Mouse (Mus musculus): ENCODE measurements around the gene Lhx8. TPM values are rescaled to one million over a fixed set of nuclear protein-coding genes. Genes with fewer than 3 reads are reported as not detected.
A peak's percentile ranks its signal among the peaks of the same experiment; 100 is the strongest.

Gene Lhx8
- total RNA-seq, 4 experiments from 2014 or later: not detected

- no peak for DNase-seq (ENCODE audit: low spot score)
These were observed 3.2 kb downstream of the Lhx8 start for GRCm38 (mm10) chr3:154327110-154327882.

GRCm38 (mm10) chr3:154321921-154322574 lies 8.4 kb downstream of the Lhx8 start:
- DNase-seq (ENCODE audit: low spot score): no peak

DNA sequence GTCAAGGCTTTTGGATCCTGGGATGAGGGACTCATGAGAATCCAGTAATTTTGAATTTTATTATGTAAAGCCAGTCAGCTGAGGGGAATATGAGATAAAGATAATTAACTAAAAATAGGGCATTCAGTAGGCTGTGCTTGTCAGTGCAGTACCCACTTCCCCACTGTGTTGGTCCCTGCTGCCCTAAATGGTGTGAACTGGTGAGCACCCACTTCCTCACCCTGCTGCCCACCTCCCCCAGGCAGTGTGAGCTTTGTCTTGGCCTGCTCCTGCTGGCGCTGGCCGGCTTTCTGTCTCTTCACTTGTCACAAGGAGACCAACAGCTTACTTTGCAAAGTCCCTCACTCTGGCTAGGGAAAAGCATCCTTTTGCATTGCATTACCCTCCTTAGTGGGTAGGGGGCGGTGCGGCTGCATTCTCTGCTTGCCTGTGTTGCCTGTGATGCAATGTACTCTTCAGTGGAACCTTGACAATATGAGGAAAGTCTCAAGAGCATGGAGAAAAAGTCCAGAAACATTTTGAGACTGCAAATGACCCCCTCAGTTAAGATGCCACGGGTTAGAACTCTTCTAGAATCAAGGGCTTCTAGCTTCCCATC lies 12.7 kb downstream of the Lhx8 start:
- DNase-seq (ENCODE audit: low spot score): no peak

DNA sequence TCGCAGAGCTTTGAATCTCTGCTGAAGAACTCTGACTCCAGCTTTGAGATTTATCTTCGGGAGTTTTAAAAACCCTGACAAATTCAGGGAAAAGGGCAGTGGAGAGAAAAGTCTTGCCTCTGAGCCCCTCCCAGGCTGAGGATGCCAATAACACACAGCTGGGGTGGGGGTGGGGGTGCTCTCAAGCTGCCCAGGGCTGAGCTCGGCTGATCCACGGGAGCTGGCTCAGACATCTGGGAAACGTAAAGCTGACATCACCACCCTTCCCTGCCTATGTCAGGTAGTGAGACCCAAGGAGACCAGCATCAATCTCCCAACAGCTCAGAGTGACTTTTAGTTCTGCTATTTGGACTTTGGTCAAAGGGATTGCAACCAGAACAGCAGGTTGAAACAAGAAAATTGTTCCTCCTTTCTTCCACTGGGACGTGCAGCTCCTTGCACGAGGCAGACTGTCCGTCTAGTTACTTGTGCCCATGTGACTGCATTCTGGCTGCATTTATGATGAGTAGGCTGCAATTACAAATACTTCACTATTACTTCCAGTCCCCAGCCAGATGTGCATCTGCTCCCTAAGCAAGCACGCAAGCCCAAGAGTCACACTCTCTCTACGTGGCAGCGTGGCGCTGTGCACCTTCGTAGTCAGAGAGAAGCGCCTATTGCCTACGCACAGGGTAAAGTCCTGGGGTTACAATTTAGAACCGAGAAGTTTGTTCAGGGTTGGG lies 25.1 kb downstream of the Lhx8 start:
- DNase-seq (ENCODE audit: low spot score): no peak

- no peak for DNase-seq (ENCODE audit: low spot score)
These were observed 29.4 kb downstream of the Lhx8 start for GRCm38 (mm10) chr3:154301102-154301501.

DNA sequence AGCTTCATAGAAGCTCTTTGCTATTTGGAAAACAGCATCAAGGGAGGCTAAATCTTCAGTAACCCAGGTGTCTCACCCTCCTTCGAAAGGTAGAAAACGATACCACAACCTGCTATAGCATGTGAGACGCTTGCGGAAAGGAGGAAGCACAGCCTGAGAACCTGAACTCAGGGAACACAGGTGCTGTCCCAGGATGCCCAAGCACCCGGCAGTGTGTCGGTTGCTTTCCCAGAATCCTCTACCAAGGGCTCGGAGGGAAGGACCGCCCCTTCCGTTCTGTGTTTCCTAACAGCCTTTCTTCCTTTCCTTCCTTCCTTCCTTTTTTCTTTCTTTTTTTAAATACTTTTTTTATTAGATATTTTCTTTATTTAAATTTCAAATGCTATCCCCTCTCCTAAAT lies 30.5 kb downstream of the Lhx8 start:
- DNase-seq (ENCODE audit: low spot score): no peak

- DNase-seq (ENCODE audit: low spot score): no peak
These were observed 32.0 kb downstream of the Lhx8 start for GRCm38 (mm10) chr3:154298490-154298889.

GRCm38 (mm10) chr3:154297499-154297898 lies 33.0 kb downstream of the Lhx8 start:
- DNase-seq (ENCODE audit: low spot score): no peak

DNA sequence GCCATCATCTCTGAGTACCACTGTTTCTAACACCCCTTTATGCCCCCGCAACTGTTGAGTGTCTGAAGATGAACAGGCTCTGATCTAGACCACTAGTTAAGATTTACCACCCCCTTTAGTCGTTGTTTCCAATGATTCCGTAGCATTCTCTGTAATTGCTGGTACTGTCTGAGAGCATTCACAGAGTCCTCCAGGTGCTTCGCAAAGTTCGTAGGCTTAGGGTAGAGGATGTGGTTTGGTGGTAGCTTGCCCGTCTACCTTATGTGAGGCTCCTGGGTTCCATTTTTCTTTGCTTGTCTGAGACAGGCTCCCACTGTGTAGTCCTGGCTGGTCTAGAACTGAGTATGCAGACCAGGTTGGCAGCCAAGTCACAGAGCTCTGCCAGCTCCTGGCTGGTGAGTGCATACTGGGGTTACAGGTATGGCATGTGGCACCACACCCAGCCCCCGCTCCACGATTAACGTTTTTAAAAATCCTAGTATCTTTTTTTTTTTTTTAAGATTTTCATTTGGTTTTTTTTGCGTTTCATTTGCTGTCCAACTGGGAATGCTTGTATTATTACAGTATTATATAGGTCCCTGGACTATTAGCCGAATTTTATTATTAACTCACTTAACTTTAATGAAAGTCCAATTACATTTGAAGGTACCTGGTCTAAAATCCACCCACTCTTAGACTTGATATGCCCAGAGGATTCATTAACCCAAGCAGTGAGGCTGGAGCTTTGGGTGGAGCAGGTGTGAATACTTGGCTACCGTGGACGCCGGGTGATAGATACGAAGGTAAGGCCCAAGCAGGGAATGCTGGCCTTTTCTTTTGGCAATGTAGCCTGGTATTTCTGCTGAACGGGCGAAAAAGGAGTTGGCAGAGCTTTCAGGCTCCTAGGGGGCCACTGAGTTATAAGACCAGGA lies 35.3 kb downstream of the Lhx8 start:
- no peak for DNase-seq (ENCODE audit: low spot score)

DNA sequence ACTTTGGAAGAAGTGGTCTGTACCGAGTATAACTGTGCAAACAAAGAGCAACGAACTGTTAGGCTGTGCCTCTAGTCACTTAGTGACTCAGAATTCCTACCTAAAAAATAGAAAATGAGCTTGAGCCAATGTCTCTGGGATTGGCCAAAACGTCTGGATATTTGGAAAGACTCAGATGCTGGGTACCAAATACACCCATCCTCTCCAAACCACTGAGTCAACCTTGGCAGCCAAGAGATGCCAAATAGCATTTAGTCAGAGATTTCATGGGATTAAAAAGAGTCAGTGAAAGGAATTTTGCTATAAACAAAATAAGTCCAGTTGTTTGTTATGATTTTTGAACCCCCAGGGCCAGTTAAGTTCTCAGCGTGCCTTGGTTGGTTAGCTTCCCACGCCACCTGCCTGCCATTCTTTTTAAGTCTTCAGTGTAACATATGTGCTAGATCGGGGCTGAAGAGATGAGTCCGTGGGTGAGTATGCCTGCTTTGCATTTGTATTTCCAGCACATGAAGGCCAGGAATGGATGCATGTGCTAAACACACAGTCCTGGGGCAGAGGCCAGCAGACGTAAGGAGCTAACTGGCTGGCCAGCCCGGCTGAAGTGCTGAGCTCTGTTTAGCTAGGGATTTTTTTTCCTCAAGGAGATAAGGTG lies 36.5 kb downstream of the Lhx8 start:
- no peak for DNase-seq (ENCODE audit: low spot score)

DNA sequence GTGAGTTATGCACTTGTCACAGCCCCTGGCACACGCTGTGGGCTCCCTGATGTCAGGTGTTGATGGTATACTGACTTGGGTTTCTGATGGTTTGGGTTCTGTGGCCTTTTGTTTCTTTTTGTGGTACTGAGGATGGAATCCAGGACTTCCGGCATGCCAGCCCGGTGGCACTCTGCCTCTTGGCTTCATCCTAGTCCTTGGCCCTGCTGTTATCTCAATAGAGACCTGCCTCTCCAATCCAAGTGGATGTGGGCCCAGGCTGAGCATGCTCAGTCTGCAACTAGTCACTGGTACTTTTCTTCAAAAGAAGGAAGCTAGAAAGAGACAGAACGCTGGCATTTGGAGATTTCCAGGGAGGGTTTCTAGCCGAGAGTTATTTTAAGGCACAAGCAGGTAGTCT lies 38.3 kb downstream of the Lhx8 start:
- DNase-seq (ENCODE audit: low spot score): no peak

GRCm38 (mm10) chr3:154290351-154290750 lies 40.1 kb downstream of the Lhx8 start:
- no peak for DNase-seq (ENCODE audit: low spot score)

- DNase-seq (ENCODE audit: low spot score): no peak
These were observed 41.9 kb downstream of the Lhx8 start for GRCm38 (mm10) chr3:154288429-154289069.

GRCm38 (mm10) chr3:154287217-154287616 lies 43.2 kb downstream of the Lhx8 start:
- no peak for DNase-seq (ENCODE audit: low spot score)

DNA sequence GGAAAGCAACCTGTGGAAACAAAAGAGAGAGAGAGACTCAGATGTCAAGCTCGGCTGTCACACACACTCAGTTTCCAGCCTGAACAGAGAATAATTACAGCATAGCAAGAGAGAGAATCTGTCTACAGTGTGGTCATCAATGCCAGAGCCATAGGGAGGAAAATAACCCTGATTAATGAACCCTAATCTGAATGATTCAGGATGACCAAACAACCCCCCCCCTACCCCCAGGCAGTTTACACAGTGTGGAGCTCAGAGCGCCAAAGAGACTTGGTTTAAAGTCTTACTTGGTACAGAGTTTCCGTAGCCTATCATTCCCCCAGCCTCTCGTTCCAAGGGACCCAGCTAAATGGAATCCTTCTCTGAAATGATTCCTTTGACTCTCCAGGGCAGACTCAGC lies 45.1 kb downstream of the Lhx8 start:
- DNase-seq (ENCODE audit: low spot score): no peak

- DNase-seq (ENCODE audit: low spot score): no peak
These were observed 46.2 kb downstream of the Lhx8 start for GRCm38 (mm10) chr3:154284260-154284659.

DNA sequence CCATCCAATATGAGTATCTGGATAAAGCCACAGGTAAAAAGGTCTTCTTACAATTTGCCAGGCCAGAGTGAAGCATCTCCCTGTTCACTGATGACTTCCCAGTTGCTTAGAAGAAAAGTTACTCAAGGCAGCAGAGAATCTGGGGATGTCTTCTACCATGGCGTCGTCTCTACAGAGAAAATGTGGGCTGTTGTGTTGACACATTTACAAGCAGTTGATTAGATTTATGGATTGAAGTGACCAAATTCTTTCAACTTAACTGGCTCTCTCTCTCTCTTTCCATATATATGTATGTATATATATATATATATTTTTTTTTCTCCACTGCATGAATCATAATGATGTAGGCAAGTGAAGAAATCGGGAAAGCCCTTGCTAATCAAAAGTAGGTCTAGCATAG lies 55.8 kb downstream of the Lhx8 start:
- DNase-seq (ENCODE audit: low spot score): no peak

GRCm38 (mm10) chr3:154269757-154270366 lies 60.6 kb downstream of the Lhx8 start:
- peak; percentile 40 for DNase-seq (ENCODE audit: low spot score)

- DNase-seq (ENCODE audit: low spot score): no peak
These were observed 62.1 kb downstream of the Lhx8 start for GRCm38 (mm10) chr3:154268313-154268712.

DNA sequence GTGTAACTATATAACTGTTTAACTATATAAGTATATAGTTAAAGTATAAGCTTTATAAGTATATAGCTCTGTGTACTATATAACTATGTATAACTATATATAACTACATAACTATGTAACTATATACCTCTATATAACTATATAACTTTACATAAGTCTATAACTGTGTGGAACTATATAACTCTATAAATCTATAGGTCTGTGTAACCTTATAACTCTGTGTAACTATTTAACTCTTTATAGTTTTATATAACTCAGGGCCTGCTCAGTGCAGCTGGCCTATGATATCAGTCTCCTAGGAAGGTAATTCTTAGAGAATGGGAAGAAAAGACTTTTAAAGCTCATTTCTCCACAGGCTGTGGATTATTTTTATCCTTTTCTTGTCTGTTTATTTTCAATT lies 73.1 kb downstream of the Lhx8 start:
- DNase-seq (ENCODE audit: low spot score): no peak

Data from heart, adult 8-10 months (tissue).